Mouse (Mus musculus) T-cell, adult 2 months (primary cell): Measurements from ENCODE around the gene Olfr846.

Experiments
- DNase-seq: peaks from one replicate; pipeline ENCODE4 v3.0.0; 2022; ENCODE audit warnings: low spot score

The Olfr846 gene

DNA sequence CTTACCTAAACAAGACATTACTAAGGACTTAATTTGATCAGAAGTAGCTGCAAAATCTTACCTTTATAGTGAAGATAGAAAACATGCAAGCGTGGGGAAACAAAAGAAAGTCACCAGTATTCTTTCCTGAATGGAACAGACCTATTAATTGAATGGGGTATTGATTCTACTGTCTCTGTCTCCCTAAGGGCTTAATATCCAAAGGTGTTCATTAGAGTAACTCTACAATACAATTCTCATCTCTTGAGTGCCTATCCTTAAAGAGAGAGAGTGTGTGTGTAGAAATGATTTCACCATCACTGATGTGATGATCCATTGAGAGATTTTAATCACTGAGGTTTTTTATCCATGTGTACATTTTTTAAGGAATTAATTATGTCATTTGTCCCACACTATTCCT, at the start of gene Olfr846:
Olfr846 (minus strand) TSS at position 101 of the 400 bp plus-strand sequence.
- no peak for DNase-seq

DNA sequence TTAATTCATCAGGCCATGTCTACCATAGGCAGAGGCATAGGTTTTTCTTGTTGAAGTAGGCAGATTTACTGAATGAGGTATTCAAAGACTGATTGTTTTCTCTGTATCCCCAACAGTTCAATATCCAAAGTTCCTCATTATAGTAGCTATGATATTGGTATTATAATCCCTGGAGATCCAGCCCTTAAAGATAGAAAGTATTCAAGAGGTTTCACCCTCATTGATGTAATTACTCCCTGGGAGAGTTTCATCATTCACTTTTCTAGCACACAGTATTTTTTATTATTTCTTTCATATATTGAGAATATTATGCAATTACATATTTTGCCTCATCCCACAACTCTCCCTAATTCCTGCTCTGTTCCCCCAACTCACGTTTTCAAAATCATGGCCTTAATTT, 14.8 kb upstream of the Olfr846 start, which contains the start of gene Olfr847:
Olfr847 (minus strand) TSS at position 101 of the 400 bp plus-strand sequence.
- DNase-seq, result no peak

DNA sequence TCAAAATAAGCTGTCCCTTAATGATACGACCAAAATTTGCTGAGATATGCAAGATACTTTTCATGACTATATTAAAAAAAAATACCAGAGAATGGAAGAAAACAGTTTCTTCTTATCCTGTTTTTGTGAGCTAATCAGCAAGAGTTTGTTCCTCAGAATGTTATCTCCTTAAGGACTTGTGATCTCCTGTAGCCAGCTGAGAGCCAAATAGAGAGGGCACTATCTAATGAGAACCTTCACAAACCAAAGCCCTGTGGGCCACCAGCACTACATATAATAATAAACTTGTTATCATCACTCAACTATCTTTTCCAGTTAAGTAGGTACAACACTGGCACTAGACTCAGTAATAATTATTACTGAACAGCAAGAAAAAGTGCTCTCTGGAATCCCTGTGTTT, 27.6 kb downstream of the Olfr846 start, which contains the start of gene Olfr845:
Olfr845 (plus strand) TSS at position 301 of the 400 bp plus-strand sequence.
- no peak for DNase-seq

DNA sequence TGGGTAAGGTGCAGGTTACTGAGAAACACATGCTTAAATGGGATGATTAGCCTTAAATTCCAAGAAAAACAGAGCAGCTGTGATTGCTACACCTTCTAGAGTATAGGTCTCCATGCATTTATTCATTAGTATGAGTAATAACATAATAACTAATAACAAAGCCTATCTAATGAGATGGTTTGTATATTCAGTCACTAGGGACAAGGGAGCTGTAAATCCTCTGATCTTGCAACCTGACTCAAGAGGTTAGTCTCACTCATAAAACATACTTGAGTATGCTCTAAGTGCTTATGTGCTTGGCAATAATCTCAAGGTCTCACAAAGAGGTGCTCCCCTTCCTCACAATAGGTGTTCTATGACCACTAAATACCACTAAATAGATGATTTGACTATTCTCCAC, 47.8 kb downstream of the Olfr846 start, which contains the start of gene Olfr844:
Olfr844 (plus strand) TSS at position 301 of the 400 bp plus-strand sequence.
- DNase-seq, result no peak
